Mouse (Mus musculus): Measurements from ENCODE around the gene Smagp. TPM values are rescaled to one million over a fixed set of nuclear protein-coding genes. Genes with fewer than 3 reads are reported as not detected.
"Not testable (repeated sequence)": the region's sequence is repeated elsewhere in the genome, so short reads cannot be mapped to it uniquely, and the experiment has no call there.

Smagp gene
- polyA plus RNA-seq, 1 experiment from 2014 or later, result 16.2 TPM

DNA sequence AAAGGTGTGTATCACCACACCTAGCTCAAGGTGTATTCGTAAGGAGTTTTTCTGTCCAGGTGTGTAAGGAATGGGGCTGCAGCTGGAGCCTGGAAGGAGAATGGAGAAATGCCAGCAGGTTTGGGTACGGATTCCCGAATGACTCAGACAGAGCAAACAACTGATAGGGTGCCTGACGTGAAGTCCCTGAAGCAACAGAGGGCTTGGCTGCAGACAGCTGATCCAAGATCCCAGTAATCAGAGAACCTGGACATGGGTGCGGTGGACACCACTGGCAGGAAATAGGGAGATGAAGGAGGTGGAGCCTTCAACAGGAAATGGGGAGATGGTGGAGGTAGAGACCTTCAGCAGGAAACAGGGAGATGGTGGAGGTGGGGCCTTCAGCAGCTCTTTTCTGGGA lies 4.4 kb downstream of the Smagp start:
- Histone ChIP-seq H3K4me1 (peaks cover 34% of the 10 kb centered on the region), H3K27ac (no peak overlapping the region), H3K27me3 (ENCODE audit: insufficient read depth, poor library complexity, severe bottlenecking) (peaks cover 38% of the 10 kb centered on the region), H3K36me3 (no peaks in the 10 kb centered on the region), H3K9me3 (no peaks in the 10 kb centered on the region), H3K4me3 (no peak overlapping the region)
- 60% methylated on average over 5 of the region's 5 CpGs for WGBS
- no peak for DNase-seq (ENCODE audit: low spot score)

DNA sequence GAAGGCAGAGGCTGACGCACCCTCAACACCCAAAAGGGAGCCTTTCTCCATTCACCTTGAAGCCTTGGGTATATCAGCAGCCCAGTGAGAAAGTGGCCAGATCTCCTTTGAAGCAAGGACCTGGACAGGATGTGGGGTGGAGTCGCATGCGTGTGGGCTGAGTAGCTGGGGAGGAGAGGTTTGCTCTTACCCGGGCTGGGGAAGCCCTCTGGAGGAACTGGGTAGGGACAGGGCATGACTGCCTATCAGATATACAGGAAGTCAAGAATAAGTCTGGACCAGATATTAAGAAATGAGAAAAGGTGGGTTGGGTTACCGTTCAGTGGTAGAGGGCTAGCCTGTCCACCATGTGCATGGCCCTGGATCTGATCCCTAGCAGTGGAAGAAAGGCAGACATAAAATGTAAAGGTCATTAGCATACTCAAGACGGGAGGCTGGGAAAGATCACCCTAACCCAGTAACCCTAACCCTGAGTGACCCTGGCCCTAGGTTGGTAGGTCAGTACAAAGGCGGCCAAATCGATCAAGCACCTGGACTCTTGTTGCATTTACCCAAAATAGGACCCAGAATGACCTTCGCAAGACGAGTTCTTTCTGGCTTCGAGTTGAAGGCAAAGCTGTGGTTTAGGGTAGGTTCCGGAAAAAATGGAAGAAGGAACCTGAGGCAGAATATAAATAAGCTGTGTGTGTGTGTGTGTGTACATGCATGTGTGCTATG lies 5.1 kb downstream of the Smagp start:
- Histone ChIP-seq H3K27ac (no peak overlapping the region), H3K36me3 (no peaks in the 10 kb centered on the region), H3K4me1 (peaks cover 29% of the 10 kb centered on the region), H3K27me3 (ENCODE audit: insufficient read depth, poor library complexity, severe bottlenecking) (peaks cover 31% of the 10 kb centered on the region), H3K4me3 (no peak overlapping the region), H3K9me3 (no peaks in the 10 kb centered on the region)
- 75% methylated on average over 12 of the region's 12 CpGs for WGBS
- DNase-seq (ENCODE audit: low spot score), result no peak

DNA sequence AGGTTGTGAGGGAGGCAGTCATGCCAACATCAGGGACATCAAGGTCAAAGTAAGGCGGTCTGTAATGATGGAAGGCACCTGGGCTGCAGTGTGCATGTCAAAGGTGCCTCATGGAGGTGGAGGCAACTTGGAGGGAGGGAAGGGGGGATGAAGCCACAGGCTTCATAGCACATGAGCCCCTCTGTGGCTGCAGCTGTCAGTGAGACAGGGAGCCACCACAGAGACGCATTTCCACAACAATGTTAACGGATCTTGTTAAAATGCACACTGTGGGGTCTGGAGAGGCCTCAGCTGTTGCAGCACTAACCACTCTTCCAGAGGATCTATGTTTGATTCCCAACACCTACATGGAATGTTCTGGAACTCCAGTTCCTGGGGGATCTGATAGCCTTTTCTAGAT lies 6.6 kb downstream of the Smagp start:
- Histone ChIP-seq H3K27me3 (ENCODE audit: insufficient read depth, poor library complexity, severe bottlenecking) (peaks cover 16% of the 10 kb centered on the region), H3K27ac (no peak overlapping the region), H3K4me3 (no peak overlapping the region), H3K36me3 (no peaks in the 10 kb centered on the region), H3K4me1 (peaks cover 19% of the 10 kb centered on the region), H3K9me3 (no peaks in the 10 kb centered on the region)
- 76% methylated on average over 3 of the region's 3 CpGs for WGBS
- no peak for DNase-seq (ENCODE audit: low spot score)

DNA sequence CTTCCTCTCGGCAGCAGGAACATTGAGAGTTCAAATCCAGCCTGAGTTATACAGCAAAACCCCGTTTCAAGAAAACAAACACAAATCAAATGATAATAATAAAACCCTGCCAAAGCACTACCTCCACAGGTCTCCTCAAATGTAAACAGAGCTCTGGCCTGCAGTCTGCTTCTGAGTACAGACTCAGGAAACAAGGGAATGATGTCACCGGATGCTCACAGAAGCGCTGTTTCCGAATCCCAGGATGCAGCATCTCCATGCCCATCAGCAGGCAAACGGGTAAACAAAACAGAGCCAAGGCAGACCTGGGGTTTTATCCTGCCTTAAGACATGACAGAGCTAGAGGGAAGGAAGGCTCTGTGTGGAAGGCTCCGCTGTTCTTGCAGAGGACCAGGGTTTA lies 7.9 kb downstream of the Smagp start:
- Histone ChIP-seq H3K9me3 (no peaks in the 10 kb centered on the region), H3K27ac (peak overlapping the region; percentile 57; the same call in 1 of the 2 replicates), H3K4me3 (no peak overlapping the region), H3K4me1 (peaks cover 21% of the 10 kb centered on the region), H3K36me3 (no peaks in the 10 kb centered on the region), H3K27me3 (ENCODE audit: insufficient read depth, poor library complexity, severe bottlenecking) (peaks cover 5% of the 10 kb centered on the region; the same call in 1 of the 2 replicates)
- 47% methylated on average over 7 of the region's 7 CpGs for WGBS
- no peak for DNase-seq (ENCODE audit: low spot score)

DNA sequence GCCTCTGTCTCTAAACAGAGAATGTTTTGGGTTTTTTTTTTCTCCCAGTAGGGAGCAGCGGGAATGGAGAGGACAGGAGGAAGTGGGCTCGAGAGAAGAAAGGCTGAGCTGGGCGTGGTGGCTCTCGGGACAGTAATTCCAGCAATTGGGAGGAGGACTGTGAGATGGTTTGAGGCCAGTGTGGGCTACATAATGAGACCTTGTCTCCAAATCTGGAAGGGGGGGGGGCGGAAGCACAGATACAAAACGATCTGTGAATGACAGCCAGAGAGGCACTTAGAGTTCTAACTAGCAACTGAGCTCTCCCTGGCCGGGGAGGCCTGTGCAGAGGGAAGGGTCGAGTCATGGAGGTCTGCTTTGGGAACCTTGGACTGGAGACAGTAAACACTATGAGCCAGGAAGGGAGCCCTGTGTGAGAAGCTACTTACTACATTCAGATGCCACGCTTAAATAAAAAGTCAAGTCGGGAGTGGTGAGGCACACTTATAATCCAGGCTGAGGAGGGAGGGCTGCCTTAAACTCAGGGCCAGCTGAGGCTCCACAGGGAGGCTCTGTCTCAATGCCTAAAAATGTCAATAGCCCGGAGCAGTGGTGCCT lies 8.9 kb downstream of the Smagp start:
- Histone ChIP-seq H3K9me3 (no peaks in the 10 kb centered on the region), H3K4me1 (peaks cover 18% of the 10 kb centered on the region), H3K27ac (peak overlapping the region; percentile 57; the same call in 1 of the 2 replicates), H3K27me3 (ENCODE audit: insufficient read depth, poor library complexity, severe bottlenecking) (no peaks in the 10 kb centered on the region), H3K36me3 (no peaks in the 10 kb centered on the region), H3K4me3 (peak overlapping the region; percentile 29; the same call in 1 of the 2 replicates)
- 8% methylated on average over 11 of the region's 11 CpGs for WGBS
- no peak for DNase-seq (ENCODE audit: low spot score)

DNA sequence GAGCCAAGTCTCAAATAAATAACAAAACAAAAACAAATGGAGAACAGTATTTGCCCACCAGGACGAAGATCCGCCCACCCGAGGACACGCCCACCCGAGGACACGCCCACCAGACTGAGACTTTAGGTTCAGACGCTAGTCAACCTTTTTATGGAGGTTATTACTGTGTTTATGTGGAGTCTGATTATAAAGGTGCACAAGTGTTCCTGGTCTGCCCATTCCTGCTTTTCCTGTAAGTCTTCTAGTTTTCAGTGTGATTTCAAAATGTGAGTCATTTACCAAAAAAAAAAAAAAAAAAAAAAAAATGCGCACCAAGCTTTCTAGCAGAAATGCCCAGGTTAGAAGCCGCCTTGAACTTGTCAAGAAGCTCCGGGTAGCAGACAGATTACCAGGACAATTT lies 9.5 kb downstream of the Smagp start:
- Histone ChIP-seq H3K4me3 (no peak overlapping the region), H3K27ac (0 out of 2 replicates have a peak overlapping the region, but pooled peaks have one; percentile 57), H3K36me3 (0 out of 2 replicates have a peak, but pooled peaks cover 2% of the 10 kb centered on the region), H3K9me3 (no peaks in the 10 kb centered on the region), H3K27me3 (ENCODE audit: insufficient read depth, poor library complexity, severe bottlenecking) (no peaks in the 10 kb centered on the region), H3K4me1 (peaks cover 12% of the 10 kb centered on the region)
- DNase-seq (ENCODE audit: low spot score), result no peak
- WGBS, result 18% methylated on average over 10 of the region's 10 CpGs

DNA sequence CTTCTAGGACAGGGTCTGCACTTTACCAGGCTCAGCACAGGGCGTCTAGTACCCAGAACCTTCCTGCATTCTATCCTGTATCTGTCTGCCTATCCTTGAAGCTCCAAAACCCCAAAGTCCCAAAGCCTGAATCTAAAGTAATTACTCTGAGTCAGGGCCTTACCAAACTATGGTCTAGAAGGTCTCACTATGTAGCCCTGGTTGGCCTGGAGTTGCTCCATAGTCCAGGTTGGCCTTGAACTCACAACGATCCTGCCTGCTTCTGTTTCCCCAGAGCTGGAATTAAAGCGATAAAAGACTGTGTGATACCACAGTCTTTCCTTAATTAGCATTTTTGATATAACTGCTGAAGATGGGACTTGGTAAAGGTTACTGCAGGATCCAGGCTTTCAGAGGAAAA lies 12.3 kb downstream of the Smagp start:
- 88% methylated on average over 3 of the region's 3 CpGs for WGBS
- Histone ChIP-seq H3K27ac (no peak overlapping the region), H3K4me1 (peaks cover 12% of the 10 kb centered on the region), H3K4me3 (no peak overlapping the region), H3K36me3 (peaks cover 17% of the 10 kb centered on the region), H3K27me3 (ENCODE audit: insufficient read depth, poor library complexity, severe bottlenecking) (no peaks in the 10 kb centered on the region), H3K9me3 (no peaks in the 10 kb centered on the region)
- DNase-seq (ENCODE audit: low spot score), result no peak

DNA sequence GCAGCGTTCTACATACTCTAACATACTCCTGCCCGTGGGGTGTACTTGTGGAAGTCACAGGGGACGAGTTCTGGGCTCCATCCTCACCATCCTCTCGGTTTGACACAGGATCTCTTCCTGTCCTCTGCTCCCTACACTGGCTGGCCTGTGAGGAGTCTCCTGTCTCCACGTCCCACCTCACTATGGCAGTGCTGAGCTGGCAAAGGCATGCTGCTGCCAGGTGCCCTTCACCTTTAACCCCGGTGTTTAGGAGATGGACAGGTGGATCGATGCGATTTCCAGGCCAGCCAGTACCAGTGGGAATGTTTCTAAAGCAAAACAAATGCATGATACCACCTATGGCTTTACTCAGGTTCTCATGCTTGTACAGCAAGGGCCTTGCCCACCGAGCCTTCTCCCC lies 13.0 kb downstream of the Smagp start:
- no peaks in the 10 kb centered on the region for H3K9me3 ChIP-seq
- no peak overlapping the region for H3K4me3 ChIP-seq
- H3K27me3 ChIP-seq (ENCODE audit: insufficient read depth, poor library complexity, severe bottlenecking), result no peaks in the 10 kb centered on the region
- H3K4me1 ChIP-seq, result peaks cover 12% of the 10 kb centered on the region
- 80% methylated on average over 9 of the region's 9 CpGs for WGBS
- H3K27ac ChIP-seq, result no peak overlapping the region
- DNase-seq (ENCODE audit: low spot score), result no peak
- H3K36me3 ChIP-seq, result peaks cover 24% of the 10 kb centered on the region

DNA sequence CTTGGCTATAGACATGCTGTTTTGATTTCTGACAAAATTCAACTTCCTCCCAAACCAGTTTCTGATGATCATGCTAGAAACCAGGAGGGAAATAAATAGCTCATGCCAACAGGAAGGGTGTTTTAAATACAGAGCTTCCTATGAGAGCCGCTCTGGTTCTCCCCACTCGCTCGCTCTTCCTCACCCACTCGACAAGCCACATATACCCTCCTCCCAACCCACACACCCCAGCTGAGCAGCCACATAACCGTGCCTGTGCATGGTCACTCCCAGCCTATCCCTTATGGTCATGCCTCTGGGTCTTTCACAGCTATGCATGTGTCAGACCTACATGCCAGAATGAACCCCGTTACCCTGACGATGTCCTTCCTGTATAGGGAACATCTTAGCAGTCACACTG lies 14.6 kb downstream of the Smagp start:
- H3K27ac ChIP-seq, result no peak overlapping the region
- H3K4me1 ChIP-seq, result peaks cover 3% of the 10 kb centered on the region
- WGBS, result 88% methylated on average over 7 of the region's 7 CpGs
- no peak overlapping the region for H3K4me3 ChIP-seq
- no peak for DNase-seq (ENCODE audit: low spot score)
- H3K36me3 ChIP-seq, result peaks cover 38% of the 10 kb centered on the region
- no peaks in the 10 kb centered on the region for H3K27me3 ChIP-seq (ENCODE audit: insufficient read depth, poor library complexity, severe bottlenecking)
- H3K9me3 ChIP-seq, result no peaks in the 10 kb centered on the region

DNA sequence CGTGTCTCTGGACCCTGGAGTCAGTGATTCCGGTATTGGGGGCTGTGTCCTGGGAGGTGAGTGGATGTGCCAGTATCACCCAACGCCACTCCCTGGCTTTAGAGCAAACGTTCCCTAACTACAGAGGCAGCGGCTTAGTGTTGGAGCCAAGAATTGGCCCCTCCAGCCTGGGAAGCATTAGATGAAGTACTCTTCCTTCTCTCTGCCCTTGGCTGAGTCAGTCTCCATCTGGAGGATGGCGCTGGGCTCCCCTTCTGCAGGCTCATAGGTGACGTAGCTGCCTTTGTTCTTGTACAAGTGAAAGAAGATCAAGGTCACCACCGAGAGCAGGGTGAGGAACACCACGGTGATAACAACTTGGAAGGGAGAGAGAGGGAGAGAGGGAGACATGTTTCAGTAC lies 15.1 kb downstream of the Smagp start:
- not testable (repeated sequence) for H3K27ac ChIP-seq

DNA sequence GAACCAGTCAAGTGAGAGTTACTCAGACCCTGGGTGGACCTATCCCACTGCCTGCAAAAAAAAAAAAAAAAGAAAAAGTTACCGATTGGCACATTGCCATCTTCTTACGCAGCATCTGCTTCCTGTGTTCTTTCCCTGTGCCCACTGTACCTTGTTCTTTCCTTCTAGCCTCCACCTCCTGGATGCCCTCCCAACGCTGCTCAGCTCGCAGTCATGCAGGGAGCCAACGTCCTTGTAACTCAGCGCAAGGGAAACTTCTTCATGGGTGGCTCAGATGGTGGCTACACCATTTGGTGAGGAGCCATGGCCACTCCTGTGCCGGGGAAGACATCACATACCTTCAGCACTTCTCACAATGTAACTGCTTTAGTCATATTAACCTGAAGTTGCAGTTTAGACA lies 17.5 kb downstream of the Smagp start:
- Histone ChIP-seq H3K4me1 (peaks cover 15% of the 10 kb centered on the region), H3K36me3 (peaks cover 38% of the 10 kb centered on the region), H3K9me3 (no peaks in the 10 kb centered on the region), H3K4me3 (no peak overlapping the region), H3K27me3 (ENCODE audit: insufficient read depth, poor library complexity, severe bottlenecking) (no peaks in the 10 kb centered on the region), H3K27ac (no peak overlapping the region)
- no peak for DNase-seq (ENCODE audit: low spot score)
- 88% methylated on average over 7 of the region's 7 CpGs for whole genome bisulfite sequencing

More for the DNA sequence above, 15.1 kb downstream of the Smagp start:
- H3K36me3 ChIP-seq, result peaks cover 38% of the 10 kb centered on the region
- 65% methylated on average over 9 of the region's 9 CpGs for WGBS
- H3K27me3 ChIP-seq (ENCODE audit: insufficient read depth, poor library complexity, severe bottlenecking); H3K4me3 ChIP-seq; H3K4me1 ChIP-seq; DNase-seq (ENCODE audit: low spot score); H3K9me3 ChIP-seq: not testable (repeated sequence)

DNA sequence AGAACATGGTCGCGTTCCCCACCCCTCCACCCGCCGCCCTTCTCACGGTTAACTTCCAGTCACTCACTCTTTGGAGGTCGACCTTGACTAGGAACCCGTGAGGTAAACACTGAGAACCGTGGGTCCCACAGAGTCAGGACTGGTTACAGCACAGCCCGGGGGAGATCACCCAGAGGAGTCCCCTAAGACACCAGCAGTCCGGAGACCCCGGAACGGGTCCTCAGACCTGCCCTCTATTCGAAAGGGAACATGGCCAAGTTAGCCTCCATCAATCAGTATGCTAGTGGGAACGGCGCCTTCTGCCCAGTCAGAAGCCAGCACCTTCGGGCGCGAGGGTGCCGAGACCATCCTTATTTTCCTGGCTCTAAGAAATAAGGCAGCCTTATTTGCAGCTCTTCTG lies 20.5 kb downstream of the Smagp start:
- peaks cover 24% of the 10 kb centered on the region for H3K4me1 ChIP-seq
- H3K4me3 ChIP-seq, result peak overlapping the region; percentile 93
- WGBS, result under 1% methylated on average over 19 of the region's 19 CpGs
- peaks cover 36% of the 10 kb centered on the region for H3K36me3 ChIP-seq
- no peak for DNase-seq (ENCODE audit: low spot score)
- no peaks in the 10 kb centered on the region for H3K9me3 ChIP-seq
- no peaks in the 10 kb centered on the region for H3K27me3 ChIP-seq (ENCODE audit: insufficient read depth, poor library complexity, severe bottlenecking)
- peak overlapping the region; percentile 98 for H3K27ac ChIP-seq

DNA sequence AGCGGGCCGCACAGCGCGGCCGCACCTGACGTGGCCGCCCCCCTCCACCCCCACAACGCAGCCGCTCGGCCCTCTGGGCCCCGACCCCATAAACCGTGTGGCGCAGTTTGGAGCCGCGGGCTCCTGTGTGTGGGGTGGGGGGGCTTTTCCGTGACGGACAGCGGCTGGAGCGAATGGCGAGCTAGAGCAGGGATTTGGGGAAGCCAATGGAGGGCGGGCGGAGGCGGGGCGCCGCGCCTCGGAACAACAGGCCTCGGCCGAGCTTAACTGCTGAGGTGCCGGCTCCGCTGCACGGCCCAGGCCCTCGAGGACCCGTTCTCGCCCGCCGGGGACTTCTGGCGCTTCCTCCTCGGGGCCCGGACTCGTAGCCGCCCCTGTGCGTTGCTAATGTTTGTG lies 20.9 kb downstream of the Smagp start:
- DNase-seq (ENCODE audit: low spot score), result peak; percentile 95
- Histone ChIP-seq H3K9me3 (no peaks in the 10 kb centered on the region), H3K27me3 (ENCODE audit: insufficient read depth, poor library complexity, severe bottlenecking) (no peaks in the 10 kb centered on the region), H3K4me1 (peaks cover 24% of the 10 kb centered on the region), H3K27ac (peak overlapping the region; percentile 98), H3K4me3 (peak overlapping the region; percentile 93), H3K36me3 (peaks cover 34% of the 10 kb centered on the region)
- under 1% methylated on average over 43 of the region's 43 CpGs for WGBS

Measured in heart, embryonic 10.5 days (tissue).